Mouse (Mus musculus) kidney, postnatal 25 days (tissue): ENCODE results near the gene Arhgdib.
"Not testable (repeated sequence)": the region's sequence is repeated elsewhere in the genome, so short reads cannot be mapped to it uniquely, and the experiment has no call there.

Experiments
- DNase-seq, 2 experiments: peaks; one replicate each; pipeline ENCODE4 v3.0.0; 2021; ENCODE audit warnings: mixed read lengths in 2 of 2

The Arhgdib gene

DNA sequence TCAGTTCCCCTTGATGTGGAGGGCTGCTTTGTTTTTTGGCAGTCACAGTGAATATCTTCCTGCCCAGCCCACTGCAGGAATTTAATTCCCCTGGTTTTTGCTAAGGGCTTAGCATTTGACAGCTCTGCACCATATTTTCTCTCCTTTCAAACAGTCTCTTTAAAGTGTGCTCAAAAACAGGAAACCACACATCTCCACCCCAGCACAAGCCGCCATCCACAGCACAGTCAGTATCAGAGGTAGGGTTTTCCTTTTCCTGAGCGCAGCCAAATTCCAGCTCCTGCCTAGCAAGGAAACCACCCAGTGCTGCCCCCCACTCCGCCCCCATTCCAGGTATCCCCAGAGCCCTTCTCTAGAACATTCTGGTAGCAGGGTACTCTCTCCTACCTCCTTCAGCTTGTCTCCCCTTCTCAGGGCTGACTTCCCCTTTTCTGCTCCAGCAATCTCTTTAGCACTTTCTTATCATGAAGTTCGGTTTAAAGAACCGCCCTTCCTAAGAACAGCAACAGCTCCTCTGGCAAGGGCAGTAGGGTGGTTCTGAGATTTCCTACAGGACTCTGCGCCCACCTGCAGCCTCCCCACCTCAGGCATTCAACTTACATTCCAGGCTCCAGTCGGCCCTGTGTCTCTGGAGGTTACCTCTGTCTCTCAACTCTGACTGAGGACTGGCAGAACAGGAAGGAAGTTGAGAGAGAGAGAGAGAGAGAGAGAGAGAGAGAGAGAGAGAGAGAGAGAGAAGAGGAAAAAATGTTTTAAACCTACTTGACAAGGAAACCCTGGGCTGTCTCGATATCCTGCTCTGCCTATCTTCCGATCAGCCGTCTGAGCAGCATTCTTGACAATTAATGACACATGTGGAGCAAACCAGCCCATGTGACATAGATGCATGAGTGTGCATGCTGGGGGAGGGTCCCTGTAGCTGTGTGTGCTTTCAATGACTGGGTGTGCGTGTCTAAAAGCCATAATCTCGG lies at the start of gene Arhgdib:
Arhgdib (minus strand) TSS at position 849 of the 971 bp plus-strand sequence.
- DNase-seq: peak; percentile 59 to 71

DNA sequence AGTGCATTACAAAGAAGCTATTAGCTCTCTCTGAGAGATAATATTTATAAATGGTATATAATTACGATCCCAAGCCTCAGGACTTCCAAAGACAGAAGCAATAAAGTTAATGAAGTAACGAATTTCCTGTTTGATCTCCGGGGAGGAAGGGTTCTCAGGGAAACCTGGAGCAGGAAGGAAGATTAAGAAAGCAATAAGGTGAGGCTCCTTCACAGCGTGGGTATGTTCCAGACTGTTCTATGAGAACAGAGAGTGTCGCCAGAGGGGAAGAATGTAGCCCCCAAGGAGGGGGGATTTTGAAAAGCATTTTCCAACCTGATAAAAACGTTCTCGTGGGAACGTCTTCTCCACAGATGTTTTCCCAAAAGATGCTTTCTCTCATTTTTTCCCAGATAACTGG lies 48.9 kb upstream of the Arhgdib start:
- DNase-seq: no peak

DNA sequence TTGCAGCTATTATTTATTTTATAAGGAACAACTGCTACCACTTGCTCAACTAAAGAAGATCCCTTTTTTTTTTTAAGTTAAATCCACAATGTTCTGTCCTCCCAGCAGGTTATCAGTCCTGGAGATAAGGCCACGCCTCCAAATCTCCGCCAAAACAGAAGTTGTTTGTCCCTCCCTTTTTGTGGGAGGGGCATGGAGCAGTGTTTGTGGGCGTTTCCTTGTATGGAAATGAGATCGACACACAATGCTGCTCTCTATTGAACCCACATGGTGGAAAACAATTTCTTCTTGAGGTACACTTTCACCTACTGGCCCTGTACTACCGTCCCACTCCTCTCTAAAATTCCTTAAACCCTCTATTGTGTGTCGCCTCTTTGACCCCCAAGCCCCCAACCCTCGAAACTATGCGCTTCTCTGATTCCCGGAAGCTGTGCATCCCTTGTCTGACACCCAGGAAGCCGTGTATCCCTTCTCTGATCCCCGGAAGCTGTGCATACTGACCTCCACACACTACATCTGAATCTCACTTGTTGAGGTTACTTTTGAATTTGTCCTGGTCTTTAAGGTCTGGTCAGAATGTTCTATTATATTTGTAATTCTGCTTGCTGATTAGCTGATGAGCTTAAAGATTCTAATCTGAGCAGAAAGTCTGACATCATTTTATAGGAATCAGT lies 48.3 kb upstream of the Arhgdib start:
- peak in 1 of 2 experiments; percentile 37 for DNase-seq

DNA sequence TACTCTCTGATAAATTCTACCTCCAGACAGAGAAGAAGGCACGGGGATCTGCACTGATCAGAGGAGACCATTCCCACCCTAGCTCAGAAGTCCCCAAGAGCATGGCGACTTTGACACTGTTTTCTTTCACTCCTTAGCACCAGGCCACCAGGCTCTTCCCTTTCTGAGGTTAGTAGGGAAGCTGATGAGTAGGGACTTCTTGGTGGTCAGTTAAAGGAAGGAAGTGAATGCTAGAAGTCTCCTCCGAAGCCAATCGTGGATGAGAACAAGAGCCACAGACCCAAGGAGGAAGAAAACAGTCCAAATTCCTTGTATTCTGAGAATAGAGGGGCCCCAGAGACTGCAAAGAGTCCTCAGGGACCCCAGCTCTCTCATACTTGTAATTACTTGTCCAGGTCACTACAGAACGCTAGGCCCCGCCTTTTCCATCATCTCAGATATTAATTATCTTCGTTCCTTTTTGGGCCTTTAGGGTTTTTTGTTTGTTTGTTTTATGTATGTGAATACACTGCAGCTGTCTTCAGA lies 46.9 kb upstream of the Arhgdib start:
- DNase-seq: no peak

DNA sequence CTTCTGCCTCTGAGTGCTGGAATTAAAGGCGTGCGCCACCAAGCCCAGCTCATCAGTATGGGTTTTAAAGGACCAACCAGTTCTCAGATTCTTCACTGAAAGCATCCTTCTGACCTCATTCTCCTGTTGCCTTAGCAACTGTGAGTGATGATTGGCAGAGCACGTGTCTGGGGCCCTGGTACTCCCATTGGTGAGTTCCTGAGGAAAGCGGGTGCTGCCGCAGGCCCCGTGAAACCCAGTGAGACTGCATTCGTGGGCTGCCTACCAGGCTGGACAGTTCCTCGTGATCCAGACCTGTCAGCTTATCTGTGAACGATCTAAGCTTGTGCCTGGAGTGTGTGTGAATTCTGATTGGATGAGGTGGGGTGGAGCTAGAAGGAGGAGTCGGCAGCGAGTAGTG lies 45.0 kb upstream of the Arhgdib start:
- DNase-seq: no peak

DNA sequence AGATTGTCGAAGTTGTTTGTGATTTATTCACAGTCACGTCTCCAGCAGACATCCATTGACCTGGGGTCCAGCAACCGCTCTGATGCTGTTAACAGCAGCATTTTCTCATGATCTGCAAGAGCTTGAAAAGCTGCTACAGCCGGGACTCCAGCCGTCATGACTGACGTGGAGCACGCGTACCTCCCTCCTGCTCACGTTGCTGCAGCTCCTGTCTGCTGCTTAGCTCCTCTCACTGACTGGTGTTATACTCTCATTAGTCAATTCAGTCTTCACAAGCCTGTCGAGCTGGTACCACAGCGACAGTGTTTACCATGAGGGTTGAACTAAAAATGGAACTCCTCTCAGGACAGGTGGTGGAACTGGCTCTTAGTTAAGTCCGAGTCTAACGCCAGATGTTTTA lies 44.3 kb upstream of the Arhgdib start:
- no peak for DNase-seq

DNA sequence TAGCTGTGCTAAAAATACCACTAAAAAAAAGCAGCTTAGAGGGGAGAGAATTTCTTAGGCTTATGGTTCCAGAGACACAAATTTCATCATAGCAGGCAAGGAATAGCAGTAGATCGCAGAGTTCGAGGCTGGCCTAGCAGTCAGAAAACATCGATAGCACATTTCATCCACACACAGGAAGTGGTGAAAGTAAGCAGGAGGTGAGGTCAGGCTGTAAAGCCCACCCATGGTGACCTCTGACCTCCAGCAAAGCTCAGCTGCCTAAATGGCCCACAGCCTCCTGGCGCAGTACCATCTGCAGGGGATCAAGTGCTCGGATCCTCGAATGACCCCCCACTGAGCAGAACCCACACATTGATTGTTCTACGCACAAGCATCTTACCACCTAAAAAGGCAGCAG lies 41.5 kb upstream of the Arhgdib start:
- no peak for DNase-seq

DNA sequence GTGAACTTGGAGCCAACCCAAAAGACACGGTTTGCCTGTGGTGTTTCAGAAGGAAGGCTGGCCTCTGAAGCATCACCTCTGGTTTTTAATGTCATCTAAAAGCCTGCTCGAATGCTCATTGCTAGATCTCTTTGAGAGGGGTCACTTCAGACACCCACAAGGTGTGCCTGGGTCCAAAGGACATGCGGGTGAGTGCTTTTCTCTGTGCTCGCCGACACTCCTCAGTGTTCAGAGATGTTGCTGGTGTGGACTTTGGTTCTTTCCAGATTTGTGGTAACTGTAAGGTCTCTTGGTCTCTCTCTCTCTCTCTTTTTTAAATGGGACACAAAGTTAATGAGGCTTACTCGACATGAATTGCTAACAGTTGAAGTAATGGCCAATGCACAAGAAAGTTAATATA lies 40.9 kb upstream of the Arhgdib start:
- no peak for DNase-seq

DNA sequence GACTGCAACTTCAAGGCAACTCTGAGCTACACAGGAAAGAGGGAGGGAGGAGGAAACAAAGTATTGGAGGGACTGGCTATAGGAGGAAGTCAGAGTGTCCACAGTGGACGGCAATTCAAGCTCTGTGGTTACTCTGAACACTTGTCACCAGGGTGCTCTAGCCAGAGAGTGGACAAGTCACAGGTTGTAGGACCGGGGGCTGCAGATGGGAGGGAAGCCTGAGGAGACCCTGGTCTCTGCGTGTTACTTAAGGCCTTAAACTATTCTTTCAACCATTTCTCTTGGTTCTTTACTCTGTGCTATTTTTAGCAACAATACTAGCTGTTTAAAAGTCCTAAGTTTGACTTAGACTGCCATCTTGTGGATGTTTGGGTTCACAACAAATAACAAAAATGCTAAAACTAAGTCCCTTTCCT lies 38.6 kb upstream of the Arhgdib start:
- DNase-seq: no peak

DNA sequence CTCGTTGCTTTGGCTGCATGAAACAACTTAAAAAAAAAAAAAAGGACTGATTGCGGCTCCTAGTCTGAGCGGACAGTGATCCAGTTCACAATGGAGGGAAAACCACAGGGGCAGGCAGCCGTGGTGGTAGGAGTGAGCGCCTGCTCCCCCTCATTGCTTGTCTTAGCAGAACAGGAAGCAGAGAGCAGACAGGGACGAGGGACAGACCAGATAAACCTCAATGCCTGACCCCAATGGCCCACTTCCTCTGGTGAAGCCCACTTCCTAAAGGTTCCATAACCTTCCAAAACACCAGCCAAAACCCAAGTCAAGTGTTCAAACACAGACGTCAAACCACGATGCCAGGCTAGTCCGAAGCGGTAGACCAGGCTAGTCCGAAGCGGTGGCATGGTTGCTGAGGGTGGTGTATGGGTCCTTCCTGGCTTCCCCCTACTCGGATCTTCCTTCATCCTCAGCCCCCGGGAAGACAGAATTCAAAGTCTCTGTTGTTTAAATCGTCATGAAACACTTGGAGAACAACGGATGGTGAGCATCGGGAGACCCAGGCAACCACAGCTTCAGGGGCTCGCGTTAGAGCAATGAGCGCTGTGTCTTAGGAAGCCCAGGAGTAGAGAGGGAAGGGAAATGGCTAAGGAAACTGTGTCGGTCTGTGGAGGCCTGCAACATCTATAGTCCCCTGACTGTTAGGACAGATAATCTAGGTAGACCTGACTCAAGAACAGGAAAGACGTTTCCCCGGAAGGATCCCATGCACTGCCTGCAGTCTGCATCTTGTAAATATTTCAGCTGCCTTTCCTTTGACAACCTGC lies 37.8 kb upstream of the Arhgdib start:
- no peak for DNase-seq

DNA sequence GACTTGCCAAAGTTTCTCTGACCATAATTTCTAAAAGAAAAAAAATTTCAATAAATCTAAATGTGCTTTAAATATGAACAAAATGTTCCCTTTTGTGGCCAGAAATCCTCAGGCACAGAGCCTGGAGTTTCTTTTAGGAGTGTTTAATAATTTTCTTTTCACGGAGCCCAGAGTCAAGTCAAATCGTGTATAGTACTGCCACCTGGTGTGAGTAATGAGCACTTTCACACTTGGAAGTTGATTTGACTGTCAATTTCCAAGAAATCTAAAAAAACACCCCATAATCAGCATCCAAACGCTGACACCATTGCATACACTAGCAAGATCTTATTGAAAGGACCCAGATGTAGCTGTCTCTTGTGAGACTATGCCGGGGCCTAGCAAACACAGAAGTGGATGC lies 27.2 kb upstream of the Arhgdib start:
- DNase-seq: not testable (repeated sequence)

DNA sequence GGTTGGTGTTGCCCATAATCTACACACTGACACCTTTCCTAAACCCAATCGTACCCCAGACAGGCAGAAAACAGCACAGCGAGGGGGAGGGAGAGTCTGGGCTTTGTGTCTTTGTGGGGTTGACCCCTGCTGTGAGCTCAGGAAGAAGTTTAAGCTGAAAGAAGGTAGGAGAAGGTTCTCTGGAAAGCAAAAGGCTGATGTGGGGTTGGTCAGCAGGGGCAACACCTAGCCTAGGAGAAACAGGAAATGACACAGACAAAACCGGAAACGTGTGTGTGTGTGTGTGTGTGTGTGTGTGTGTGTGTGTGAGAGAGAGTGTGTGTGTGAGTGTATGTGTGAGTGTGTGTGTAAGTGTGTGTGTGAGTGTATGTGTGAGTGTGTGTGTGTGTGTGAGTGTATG lies 25.8 kb upstream of the Arhgdib start:
- DNase-seq: no peak

DNA sequence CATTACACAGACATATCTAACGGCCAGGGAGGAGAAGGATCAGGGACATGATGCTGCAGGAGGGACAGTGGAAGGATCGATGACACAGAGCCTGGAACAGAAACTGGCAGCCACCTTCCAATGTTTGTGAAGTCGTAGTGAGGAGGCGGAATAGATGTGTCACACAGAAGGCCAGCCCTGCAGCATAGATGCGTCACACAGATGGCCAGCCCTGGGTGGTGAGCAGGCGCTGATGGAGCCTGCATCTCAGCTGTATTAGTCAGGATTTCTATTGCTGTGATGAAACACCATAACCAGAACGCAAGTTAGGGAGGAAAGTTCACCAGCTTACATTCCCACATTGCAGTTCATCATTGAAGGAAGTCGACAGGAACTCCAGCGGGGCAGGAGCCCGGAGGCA lies 24.2 kb upstream of the Arhgdib start:
- no peak for DNase-seq

DNA sequence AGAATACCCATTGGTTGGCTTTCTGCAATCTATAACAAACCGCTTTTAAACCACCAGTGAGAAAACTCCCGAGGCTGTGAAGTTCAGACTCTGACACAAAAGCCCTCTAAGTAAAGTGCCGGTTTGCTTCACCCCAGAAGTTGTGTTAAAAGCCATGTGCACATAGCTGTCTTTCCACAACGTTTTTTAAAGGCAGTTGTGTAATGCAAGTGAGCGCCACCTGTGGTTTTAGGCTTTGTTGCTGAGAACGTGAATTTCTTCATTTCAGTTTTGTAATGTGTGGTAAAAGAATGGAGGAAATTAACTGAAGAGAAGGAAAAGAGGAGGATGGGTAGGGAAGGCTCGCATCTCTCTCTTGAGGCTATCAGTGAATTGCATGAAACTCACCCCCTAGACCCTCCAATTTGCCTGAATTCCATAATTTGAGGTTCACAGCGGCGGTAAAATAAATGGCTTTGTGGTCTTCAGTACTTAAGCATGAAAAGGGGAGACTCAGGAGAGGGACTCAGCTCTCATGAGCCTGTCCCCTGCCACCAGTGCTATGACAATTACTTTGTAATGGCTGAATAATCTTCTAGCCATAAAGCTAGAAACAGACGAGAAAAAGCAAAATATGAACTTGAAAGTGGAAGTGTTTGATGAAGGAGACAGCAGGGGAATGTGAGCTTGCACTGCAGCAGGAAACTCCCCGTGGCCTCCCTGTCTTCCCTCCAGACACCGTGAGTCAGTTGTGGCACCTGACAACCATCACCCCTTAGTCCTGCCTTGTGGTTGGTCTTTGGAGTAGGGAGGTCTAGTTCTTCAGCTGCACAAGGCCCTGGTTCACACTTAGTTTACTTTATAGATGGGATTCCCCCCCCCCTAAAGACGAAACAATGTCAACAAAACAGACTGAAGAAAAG lies 23.2 kb upstream of the Arhgdib start:
- no peak for DNase-seq

DNA sequence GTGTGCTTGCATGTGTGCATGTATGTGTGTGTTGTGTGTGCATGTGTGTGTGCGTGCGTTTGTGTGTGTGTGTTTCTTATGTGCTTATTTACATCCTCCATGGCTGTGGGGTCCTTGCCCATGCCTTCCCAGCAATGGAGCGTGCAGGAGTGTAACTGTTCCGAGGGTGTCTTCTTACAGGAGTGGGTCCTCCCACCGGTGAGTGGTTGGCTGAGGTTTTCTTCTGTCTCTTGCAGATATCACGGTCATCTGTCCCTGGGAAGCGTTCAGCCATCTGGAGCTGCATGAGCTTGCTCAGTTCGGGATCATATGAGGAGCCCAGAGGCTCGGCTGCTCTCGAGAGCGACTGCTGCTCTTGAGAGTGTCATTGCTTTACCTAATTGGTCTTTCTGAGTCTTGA lies 21.3 kb upstream of the Arhgdib start:
- no peak for DNase-seq

DNA sequence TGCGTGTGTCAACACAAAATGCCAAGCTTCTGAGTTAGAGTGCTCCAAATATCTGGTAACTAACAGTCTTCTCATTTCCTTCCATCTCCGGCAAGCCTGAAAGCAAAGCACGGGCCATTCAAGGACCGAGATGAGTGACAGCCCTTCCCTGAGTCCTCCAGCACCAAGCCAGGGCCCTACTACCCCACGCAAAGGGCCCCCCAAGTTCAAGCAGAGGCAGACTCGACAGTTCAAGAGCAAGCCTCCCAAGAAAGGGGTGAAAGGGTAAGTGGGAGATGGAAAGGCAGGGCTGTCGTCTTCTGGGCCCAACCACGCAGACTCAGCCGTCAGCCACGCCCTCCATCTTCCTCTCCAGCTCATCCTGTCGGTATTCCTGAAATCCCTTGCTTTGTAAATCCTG lies 17.4 kb upstream of the Arhgdib start:
- DNase-seq: no peak

DNA sequence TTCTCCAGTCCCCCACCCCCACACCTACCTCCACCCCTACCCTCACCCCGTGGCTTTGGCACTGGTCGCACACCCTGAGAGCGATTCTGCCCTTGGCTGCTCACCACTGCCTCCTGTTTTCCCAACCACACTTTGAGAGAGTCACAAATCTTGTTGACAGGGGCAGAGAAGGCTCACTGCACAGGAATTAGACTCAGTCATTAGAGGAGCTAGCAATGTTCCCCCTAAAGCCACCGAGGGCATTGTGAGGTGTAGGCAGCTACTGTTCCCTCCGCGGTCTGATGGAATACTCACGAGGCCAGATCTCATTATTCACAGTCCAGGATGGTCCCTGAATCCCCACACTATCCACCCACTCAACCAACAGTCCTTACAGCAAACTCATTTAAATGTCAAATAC lies 15.4 kb upstream of the Arhgdib start:
- no peak for DNase-seq

DNA sequence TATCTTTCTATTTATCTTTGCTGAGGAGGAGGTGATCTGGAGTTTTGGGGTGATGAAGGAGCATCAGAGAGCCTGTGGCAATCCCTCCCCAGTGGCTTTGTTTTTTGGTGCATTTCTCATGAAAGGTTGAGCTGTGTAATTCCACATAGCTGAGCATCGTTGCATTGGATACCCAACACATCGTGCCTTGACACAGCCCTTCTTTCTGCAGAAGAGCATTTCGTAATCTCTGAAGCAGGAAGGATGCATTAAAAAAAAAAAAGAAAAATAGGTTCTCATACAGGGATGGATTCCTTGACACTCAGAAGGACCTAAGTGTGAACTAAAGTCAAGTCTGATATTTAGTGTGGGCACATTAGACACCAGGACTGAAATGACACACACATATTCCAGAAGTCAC lies 13.5 kb upstream of the Arhgdib start:
- DNase-seq: no peak

DNA sequence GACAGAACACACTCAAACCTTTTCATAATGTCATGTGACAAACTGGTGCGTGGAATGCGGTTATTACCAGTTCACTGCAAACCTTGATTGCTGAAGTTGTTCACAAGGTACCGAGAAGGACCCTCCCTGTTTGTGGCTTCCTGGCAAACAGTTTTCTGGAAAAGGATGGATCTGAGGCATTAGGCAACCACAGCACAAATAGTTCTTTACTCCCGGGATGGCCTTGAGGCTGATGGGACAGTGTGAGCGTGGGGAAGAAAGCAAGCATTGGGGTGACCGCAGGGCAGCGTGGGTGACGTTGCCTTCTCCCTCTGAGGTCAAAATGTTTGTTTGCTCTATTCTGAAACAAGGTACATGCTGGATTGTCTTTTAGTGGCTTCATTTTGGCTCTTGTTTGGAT lies 13.0 kb upstream of the Arhgdib start:
- DNase-seq: no peak

DNA sequence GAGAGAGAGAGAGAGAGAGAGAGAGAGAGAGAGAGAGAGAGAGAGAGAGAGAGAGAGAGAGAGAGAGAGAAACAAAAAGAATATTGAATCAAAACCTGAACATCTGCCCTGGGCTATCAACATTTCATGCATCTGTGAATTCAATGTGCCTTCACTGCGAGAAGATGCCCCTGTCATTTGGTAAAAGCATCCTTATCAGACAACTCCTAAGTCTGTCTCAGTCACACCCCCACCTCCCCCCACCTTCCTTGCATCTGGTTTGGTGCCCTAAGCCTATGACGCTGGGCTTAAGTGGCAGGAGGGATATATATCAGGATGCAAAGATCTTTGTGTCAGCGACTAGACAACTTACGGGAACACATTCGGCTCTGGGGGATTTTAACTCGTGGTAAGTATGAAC lies 12.5 kb upstream of the Arhgdib start:
- no peak for DNase-seq

DNA sequence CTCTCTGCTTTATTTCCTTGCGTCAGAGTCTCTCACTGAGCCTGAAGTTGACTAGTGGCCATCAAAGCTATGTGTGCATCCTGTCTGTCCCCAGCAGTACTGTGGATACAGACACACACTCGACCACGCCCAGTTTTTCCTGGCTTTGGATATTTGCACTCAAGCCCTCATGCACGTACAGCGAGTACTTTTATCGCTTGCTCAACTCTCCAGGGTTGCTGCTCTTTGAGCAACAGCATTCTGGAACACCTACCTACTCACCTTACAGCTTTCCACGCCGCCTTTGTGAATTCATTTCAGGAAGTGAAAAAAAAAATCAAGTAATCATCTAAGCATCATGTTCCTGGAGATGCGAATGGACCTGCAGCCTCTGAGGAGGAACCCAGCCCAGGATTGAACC lies 11.2 kb upstream of the Arhgdib start:
- DNase-seq: no peak

DNA sequence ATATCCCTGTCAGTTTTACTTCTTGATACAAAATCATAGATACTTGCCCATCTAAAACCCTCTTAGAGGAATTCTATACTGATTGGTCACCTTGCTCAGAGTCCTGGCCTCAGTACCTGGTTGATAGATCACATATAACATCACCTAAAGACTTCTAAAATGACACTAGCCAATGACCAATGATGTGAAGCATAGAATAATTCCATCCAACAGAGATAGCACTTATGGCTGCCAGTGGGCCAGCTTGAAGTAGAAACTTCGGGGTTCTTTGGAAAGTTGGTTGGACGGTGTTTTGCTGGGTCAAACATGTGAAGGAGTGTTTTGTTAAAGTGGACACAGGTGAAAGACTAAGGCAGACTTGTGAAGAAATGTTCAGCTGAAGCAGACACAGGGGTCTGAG lies 8.5 kb upstream of the Arhgdib start:
- DNase-seq: no peak
